Mouse (Mus musculus) NIH3T3 (cell line): ENCODE data around the gene Hmg20b.

Source experiments
- DNase-seq: peaks from one replicate; pipeline ENCODE4 v3.0.0-alpha.2; 2012; ENCODE audit warnings: low read depth

Hmg20b gene

GRCm38 (mm10) chr10:81304597-81305238, 45.6 kb downstream of the Hmg20b start:
- peak; percentile 77 for DNase-seq

- DNase-seq, result no peak
Observed at GRCm38 (mm10) chr10:81303761-81304160, 46.5 kb downstream of the Hmg20b start.

GRCm38 (mm10) chr10:81303258-81303657, 47.0 kb downstream of the Hmg20b start:
- no peak for DNase-seq

GRCm38 (mm10) chr10:81302781-81303218, 47.5 kb downstream of the Hmg20b start:
- no peak for DNase-seq

GRCm38 (mm10) chr10:81302288-81302687, 48.0 kb downstream of the Hmg20b start:
- DNase-seq, result no peak

GRCm38 (mm10) chr10:81301321-81301720, 49.0 kb downstream of the Hmg20b start:
- no peak for DNase-seq

- no peak for DNase-seq
Observed at GRCm38 (mm10) chr10:81300352-81300907, 49.9 kb downstream of the Hmg20b start.

GRCm38 (mm10) chr10:81299585-81300351, 50.5 kb downstream of the Hmg20b start:
- DNase-seq, result no peak

- DNase-seq, result no peak
Observed at GRCm38 (mm10) chr10:81298369-81299100, 51.7 kb downstream of the Hmg20b start.

- no peak for DNase-seq
Observed at GRCm38 (mm10) chr10:81297845-81298244, 52.4 kb downstream of the Hmg20b start.

- DNase-seq, result no peak
Observed at GRCm38 (mm10) chr10:81297246-81297645, 53.0 kb downstream of the Hmg20b start.
